Mouse (Mus musculus): ENCODE measurements at regions not wholly inside any gene's neighbourhood (a gene's known extent, or its start where the extent isn't known, plus 50 kb on each side); places are given as distances from the start of the nearest gene placed in this dataset.

DNA sequence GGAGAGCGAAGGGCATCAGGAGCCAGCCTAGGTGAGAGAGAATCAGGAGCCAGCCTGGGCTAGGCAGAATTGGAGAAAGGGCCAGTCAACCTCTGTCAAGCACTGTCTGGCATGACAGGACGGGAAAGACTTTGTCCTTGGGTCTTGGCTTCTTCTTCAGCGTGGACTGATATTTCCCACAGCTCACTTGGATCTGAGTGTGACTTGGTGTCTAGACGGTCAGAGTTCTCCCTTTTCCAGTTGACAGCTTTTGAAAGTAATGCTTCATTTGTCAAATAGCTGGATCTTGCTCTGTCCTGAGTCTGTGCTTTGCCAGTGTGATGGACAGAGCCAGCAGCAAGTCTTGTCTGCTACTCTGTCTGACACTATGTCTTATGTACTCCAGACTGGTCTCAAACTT is 243.1 kb downstream of the Vps13c start:
- TF ChIP-seq CTCF (IDR thresholded peaks at IDR 0.05) (no peak), POLR2A (IDR thresholded peaks at IDR 0.05; ENCODE audit: insufficient read depth, low read depth, low read length) (no peak)
